Mouse (Mus musculus) right cerebral cortex, adult 2 months (tissue): ENCODE data around the gene Tiam1.

Source experiments
- DNase-seq, 2 experiments: peaks; one replicate each; pipeline ENCODE4 v3.0.0; 2021 to 2022; ENCODE audit warnings: low spot score in 2 of 2

The Tiam1 gene

GRCm38 (mm10) chr16:89799772-89800171 lies 343.8 kb downstream of the Tiam1 start:
- DNase-seq, result peak in 1 of 2 experiments; percentile 43

DNA sequence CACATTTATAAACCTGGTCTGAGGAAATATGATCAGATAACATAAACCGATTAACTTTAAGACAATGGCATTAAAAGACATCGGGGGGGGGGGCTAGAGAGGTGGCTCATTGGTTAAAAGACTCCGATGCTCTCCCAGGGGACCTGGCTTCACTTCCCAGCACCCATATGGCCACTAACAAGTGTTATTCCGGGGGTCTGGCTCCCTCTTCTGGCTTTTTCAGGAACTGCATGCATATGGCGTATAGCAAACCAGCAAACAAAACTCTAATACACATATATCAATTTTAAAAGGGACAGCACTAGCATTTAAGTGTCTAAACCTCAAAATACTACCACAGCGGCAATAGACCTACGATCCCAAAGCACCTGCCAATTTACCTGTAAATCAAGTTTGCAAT lies 347.0 kb downstream of the Tiam1 start:
- no peak for DNase-seq

- DNase-seq, result no peak
Observed at GRCm38 (mm10) chr16:89789792-89790434, 353.7 kb downstream of the Tiam1 start.

GRCm38 (mm10) chr16:89785795-89786194 lies 357.8 kb downstream of the Tiam1 start:
- no peak for DNase-seq

DNA sequence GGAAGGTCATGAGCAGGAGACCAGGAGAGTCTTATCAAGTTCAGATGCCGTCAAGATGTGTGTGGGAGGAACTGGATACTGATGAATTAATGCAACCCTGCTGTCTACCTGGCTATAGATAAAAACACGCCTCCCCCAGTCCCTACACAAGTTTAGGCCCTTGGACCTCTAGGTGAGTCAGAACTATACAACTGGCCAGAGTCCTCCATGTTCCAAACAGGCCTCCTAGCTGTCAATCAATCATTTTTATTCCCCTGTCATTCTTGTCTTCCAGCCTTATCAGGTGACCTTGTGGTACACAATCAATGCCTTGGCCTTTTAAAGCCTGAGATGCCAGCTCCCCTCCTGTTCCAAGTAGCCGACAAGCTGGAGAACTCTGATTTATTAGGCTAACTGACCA lies 363.9 kb downstream of the Tiam1 start:
- DNase-seq, result no peak

GRCm38 (mm10) chr16:89777450-89777849 lies 366.1 kb downstream of the Tiam1 start:
- DNase-seq, result peak; percentile 67 to 68

DNA sequence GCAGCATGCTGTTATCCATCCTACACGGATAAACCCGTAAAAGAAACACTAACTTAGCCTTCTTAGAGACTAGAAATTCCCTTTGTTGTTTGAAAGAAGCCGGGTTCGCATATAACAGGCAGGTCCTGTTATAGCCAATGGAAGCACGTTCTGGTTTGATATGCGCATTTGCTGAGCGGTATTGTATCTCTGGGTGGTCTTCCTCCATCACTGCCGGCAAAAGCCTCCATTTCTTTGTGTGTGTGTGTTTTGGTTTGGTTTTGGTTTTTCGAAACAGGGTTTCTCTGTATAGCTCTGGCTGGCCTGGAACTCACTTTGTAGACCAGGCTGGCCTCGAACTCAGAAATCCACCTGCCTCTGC lies 369.0 kb downstream of the Tiam1 start:
- no peak for DNase-seq

DNA sequence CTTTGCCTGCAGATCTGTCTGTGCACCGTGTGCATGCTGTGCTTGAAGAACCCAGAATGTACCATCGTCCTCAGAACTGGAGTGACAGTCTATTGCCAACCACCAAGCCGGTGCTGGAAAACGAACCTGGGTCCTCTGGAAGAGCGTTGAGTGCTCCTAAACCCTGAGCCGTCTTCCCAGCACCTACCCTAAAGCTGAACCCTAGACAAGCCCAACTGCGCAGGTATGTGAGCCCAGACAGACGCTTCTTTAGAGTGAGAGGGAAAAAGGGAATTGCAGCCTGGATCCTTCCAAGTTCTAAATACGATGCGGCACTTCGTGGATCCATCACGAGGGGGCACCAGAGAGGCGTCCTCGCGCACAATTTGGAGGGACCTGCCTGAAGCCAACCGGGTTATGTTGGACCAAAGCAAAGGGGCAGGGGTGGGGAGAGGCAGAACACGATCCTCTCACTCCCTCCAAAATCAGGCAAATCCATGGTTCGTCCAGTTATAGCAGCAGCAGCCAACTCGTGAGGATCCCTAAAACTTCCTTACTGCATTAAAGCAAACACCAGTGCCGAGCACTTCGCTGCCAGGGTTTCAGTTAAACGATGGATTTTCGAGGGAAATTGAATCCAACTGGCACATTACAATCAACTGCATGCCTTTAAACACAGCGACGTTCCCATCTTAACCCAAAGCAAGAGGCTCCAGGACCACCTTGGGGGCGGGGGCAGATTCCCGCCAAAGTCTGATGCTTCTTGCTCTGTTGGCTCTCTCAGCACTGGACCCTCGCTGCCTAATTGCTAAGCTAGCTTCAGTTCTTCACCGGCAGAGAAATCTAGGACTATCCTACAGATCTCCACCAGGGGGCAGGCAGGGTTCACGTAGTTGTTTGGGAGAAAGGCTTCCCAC lies 369.7 kb downstream of the Tiam1 start:
- peak; percentile 96 to 98 for DNase-seq

- no peak for DNase-seq
Observed at GRCm38 (mm10) chr16:89765919-89766318, 377.6 kb downstream of the Tiam1 start.

GRCm38 (mm10) chr16:89765470-89765869 lies 378.1 kb downstream of the Tiam1 start:
- peak in 1 of 2 experiments; percentile 53 for DNase-seq

GRCm38 (mm10) chr16:89763812-89764211 lies 379.8 kb downstream of the Tiam1 start:
- no peak for DNase-seq

DNA sequence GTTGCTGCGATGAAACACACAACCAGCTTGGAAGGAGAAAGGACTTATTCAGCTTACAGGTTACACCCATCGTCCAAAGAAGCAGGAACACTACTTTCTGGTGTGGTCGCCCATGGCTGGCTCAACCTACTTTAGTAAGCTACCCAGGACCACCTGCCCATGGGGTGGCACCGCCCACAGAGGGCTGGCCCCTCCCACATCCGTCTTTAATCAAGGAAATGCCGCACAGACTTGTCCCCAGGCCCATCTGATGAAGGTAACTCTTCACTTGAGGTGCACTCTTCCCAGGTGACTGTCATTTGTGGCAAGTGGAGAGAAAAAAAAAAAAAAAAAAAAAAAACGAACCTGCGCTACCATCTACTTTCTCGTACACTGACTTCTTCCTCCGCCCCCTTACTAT lies 381.0 kb downstream of the Tiam1 start:
- DNase-seq, result no peak

- DNase-seq, result no peak
Observed at GRCm38 (mm10) chr16:89762096-89762495, 381.5 kb downstream of the Tiam1 start.

- no peak for DNase-seq
Observed at GRCm38 (mm10) chr16:89757384-89757783, 386.2 kb downstream of the Tiam1 start.

DNA sequence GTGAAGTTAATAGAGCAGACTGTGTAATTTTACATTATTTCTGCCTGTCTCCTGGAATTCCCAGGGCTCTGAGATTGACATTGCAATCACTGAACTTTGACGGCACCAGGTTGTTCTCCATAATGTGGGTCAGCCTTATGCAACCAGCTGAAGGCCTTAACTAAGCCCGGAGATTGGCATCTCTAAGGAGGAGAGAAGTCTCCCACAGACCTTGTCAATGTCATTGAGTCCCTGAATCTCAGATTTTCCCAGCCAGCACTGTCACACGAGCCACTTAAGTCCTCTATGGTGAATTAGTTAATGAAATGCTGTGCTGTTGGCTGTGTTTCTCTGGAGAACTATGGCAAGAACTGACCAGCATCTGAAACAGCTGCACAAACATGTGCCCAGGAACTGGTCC lies 388.9 kb downstream of the Tiam1 start:
- no peak for DNase-seq

DNA sequence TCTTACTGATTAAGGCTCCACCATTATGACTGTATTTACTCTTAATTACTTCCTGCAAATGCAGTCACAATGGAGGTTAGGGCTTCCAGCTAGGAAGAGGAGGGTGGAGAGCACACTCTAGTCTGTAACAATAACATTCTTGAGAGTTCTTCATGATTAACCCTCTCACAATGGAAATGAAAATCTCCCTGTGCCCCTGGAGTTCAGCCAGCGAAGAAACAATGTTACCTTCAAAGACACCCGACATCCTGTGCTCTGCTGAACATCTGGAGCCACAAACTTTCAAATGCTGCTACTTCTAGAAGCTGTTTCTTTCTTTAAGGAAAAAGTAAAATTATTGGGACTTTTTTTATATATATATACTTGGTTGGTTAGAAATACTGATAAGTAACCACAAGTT lies 395.7 kb downstream of the Tiam1 start:
- no peak for DNase-seq

DNA sequence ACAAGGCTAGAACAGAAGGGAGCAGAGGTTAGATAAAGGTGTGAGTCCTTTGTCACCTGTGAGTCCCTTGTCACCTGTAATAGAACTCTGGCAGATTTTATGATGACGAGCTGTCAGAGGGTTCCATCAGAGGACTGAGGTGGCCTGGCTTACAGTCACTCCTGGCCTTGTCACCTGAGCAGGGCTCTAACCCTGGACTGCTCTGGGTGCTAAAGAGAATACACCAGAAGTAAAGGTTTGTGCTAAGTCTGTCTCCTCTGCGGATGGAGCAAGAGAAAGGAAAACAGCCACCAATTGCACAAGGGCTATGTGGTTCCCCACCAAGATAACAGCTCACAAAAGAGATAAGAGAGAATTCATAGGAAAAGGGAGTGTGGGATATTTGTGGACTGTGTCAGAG lies 404.0 kb downstream of the Tiam1 start:
- DNase-seq, result no peak

DNA sequence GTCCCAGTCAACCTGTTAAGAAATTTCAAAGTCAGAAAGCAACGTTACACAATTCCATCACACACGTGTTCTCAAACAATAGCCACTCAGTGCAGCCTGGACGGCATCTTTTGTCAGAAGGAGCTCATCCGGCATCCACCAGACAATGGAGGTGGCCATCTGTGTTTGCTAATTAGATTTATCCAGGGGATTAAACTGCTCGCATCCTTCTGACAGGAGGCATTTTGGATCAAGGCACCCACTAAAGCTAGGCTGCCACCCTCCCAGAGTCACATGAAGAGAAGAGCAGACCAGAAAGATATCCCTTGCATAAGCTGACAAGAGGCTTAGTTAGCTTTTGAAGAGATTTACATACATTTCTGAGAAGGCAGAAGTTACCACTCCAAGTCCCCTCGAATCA lies 404.6 kb downstream of the Tiam1 start:
- no peak for DNase-seq
